Mouse (Mus musculus): Measurements from ENCODE around the gene Rnf10. TPM values are rescaled to one million over a fixed set of nuclear protein-coding genes. Genes with fewer than 3 reads are reported as not detected.
"Not testable (repeated sequence)": the region's sequence is repeated elsewhere in the genome, so short reads cannot be mapped to it uniquely, and the experiment has no call there.

Rnf10 gene
- polyA plus RNA-seq (2016; fragmentation: Nextera tagmentation; extraction: Ambion mirVana): 196 and 208 TPM in 2 replicates

DNA sequence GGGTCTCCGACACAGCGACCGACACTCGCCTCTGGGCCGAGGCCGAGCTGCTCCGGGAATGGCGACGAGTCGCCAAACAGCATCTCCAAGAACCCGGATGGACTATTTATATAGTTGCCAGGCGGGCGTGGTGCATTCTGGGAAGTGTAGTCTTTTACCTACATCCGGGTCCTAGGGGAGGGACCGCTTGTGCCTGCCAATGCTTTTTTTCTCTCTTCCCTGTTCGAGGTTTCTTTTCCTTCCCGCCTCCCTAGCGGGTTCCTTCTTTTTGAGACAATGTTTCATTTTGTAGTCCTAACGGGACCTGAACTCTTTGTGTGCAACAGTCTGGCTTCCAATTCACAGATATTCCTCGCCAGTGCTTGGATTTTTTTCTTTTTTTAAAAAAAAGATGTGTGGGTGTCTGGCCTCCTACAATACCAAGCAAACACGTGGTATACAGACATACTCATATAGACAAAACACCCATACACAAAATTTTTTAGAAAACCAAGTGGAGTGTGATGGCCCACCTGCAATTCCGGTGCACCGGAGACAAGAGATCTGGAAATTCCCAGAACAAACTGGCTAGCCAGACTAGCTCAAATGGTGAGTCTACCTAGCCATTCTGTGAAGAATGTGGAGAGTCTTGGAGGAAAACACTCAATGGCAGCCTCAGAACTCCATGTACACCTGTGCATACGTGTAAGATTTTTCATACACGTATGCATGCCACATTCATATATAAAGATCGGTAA is at the start of gene Rnf10:
TSS of gene Rnf10 (minus strand) at position 87 of the 737 bp plus-strand sequence.
- Histone ChIP-seq H3K27me3 (no peaks in the 10 kb centered on the region), H3K9me3 (no peaks in the 10 kb centered on the region), H3K27ac (replicated peaks) (peak within 1 kb of the TSS; percentile 88), H3K4me3 (peak within 1 kb of the TSS; percentile 99), H3K36me3 (peaks cover 15% of the 10 kb centered on the region; the same call in 1 of the 2 replicates), H3K9ac (replicated peaks) (peak within 1 kb of the TSS; percentile 96), H3K4me2 (replicated peaks) (peak within 1 kb of the TSS; percentile 81), H3K4me1 (peaks cover 40% of the 10 kb centered on the region)
- WGBS: 15% methylated on average over 26 of the region's 26 CpGs
- ATAC-seq (ENCODE audit: low FRiP score, low read depth): peak; percentile 87

DNA sequence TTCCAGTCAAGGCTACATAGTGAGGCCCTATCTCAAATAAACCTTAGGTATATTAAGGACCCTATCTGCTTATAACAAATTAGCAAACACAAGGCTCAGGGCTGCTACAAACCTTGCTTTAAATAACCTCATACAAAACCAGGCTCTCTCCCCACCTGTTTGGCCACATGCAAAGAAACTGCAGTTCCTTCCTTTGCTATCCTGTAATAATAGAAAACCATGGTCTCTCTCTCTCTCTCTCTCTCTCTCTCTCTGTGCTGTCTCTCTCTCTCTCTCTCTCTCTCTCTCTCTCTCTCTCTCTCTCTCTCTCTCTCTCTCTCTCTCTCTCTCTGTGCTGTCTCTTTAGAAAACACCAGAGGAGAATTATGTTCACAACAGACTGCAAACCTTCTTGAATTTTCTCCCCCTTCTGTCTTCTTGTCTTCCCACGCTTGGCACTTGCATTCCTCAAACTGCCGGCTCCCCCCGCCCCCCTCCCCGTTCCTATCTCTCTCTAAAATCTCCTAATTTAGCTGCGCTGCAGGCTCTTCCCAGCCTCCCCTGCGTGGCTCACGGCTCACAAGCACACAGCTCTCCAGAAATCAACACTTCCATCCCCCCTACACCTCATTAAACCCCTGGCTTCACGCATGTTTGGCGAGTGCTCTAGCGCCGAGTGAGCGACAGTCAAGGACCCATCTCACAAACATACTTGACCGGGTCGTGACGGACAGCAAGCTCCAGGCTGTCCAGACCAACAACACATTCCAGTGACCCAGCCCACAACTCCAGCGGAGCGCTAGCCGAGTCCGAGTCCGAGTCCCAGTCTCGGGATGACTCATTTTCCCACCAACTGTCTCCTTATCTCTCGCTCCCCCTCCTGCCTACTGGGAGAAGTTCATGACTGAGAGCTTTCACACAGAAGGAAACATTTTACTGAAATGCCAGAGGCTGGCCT is 46.6 kb upstream of the Rnf10 start:
- no peaks in the 10 kb centered on the region for H3K36me3 ChIP-seq
- peak overlapping the region; percentile 61; the same call in 1 of the 2 replicates for H3K27ac ChIP-seq (replicated peaks)
- peak; percentile 63; the same call in 1 of the 2 replicates for ATAC-seq (ENCODE audit: low FRiP score, low read depth)
- 2% methylated on average over 22 of the region's 22 CpGs for WGBS
- H3K4me1 ChIP-seq: peaks cover 35% of the 10 kb centered on the region
- H3K4me2 ChIP-seq (replicated peaks): peak overlapping the region; percentile 71
- H3K27me3 ChIP-seq: no peaks in the 10 kb centered on the region
- peak overlapping the region; percentile 37 for H3K4me3 ChIP-seq
- peak overlapping the region; percentile 46 for H3K9ac ChIP-seq (replicated peaks)
- H3K9me3 ChIP-seq: no peaks in the 10 kb centered on the region

DNA sequence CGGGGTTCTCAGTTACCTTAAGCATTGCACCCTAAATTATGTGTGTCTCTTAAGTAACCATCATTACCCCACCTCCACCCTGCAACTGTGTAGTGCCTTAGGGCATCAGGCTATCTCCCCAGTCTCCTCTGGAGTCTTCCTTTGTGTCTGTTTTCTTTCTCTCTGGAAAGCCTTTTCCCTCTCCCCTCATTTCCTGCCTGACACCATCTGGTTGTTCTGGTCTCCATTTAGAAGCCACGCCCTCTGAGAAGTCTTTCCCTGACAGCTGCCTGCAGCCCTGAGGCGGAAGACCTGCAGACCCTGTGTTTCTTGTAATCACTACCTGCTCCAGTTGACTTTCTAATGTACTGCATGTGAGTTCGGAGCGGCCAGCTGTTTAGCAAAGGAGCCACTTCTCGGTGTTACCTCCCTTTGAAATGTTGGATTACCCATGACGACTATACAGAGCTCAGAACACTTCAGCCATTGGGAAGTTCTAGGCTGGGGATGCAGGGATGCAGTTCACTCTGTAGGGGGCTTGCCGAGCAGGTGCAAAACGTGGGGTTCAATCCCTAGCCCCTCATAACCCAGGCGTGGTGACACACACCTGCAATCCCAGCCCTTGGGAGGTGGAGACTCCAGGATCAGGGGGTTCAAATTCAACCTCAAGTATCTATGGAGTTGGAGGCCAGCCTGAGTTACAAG is 45.1 kb upstream of the Rnf10 start:
- Histone ChIP-seq H3K4me1 (peaks cover 35% of the 10 kb centered on the region), H3K4me3 (no peak overlapping the region), H3K36me3 (no peaks in the 10 kb centered on the region), H3K9ac (replicated peaks) (0 out of 2 replicates have a peak overlapping the region, but pooled peaks have one; percentile 28), H3K27ac (replicated peaks) (peak overlapping the region; percentile 80), H3K9me3 (no peaks in the 10 kb centered on the region), H3K4me2 (replicated peaks) (peak overlapping the region; percentile 9), H3K27me3 (no peaks in the 10 kb centered on the region)
- ATAC-seq (ENCODE audit: low FRiP score, low read depth): peak; percentile 49
- 5% methylated on average over 10 of the region's 10 CpGs for WGBS

DNA sequence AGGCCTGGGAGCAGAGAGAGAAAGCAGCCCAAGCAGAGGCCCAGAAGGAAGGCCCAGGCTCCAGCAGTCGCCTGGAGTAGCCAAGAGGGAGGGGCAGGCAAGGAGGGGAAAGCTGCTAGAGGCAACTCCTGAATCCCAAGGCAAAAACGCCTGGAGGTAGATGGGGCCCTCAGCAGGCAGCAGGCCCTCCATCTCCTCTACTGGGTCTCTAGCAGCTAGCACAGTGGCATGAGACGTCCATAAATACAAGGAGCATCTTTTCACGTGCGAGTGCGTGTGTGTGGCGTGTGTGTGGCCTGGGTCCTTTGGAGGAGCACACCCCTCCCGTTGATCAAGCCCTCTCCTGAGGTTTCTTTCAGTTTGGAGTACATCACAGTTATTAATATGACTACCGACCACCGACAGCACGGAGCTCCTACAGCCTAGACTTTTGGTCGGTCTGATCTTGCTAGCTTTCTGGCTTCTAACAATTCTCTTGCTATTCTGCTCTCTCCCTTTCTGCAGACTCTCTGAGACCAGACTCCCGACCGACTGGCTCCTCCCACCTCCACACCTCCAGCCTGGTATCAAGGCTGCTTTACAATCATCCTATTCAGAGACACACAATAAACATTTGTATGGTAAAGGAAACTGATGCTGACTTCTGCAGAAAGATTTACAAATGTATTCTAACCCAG is 44.4 kb upstream of the Rnf10 start:
- Histone ChIP-seq H3K27ac (replicated peaks) (peak overlapping the region; percentile 80), H3K9ac (replicated peaks) (peak overlapping the region; percentile 28; the same call in 1 of the 2 replicates), H3K4me3 (no peak overlapping the region), H3K27me3 (no peaks in the 10 kb centered on the region), H3K4me1 (peaks cover 35% of the 10 kb centered on the region), H3K9me3 (no peaks in the 10 kb centered on the region), H3K4me2 (replicated peaks) (peak overlapping the region; percentile 9), H3K36me3 (no peaks in the 10 kb centered on the region)
- WGBS: 8% methylated on average over 14 of the region's 14 CpGs
- ATAC-seq (ENCODE audit: low FRiP score, low read depth): no peak

DNA sequence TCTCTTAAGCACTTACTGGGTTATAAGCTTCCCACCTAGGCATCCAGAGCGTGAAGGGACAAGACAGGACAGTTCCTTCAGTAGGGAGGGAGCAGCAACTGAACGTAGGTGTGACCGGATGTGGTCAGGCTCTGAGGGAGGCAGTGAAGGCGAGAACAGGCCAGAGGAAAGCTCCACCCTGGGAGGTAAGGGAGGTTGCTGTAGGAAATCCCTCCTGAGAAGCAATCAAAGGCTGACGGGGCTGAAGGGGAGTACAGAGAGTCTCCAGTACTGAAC is 40.9 kb upstream of the Rnf10 start:
- H3K4me1 ChIP-seq: peaks cover 22% of the 10 kb centered on the region
- no peak for ATAC-seq (ENCODE audit: low FRiP score, low read depth)
- H3K9ac ChIP-seq (replicated peaks): no peak overlapping the region
- H3K4me2 ChIP-seq (replicated peaks): no peak overlapping the region
- no peak overlapping the region for H3K27ac ChIP-seq (replicated peaks)
- 50% methylated on average over 5 of the region's 5 CpGs for WGBS
- no peak overlapping the region for H3K4me3 ChIP-seq
- H3K36me3 ChIP-seq: no peaks in the 10 kb centered on the region
- H3K27me3 ChIP-seq: no peaks in the 10 kb centered on the region
- no peaks in the 10 kb centered on the region for H3K9me3 ChIP-seq

DNA sequence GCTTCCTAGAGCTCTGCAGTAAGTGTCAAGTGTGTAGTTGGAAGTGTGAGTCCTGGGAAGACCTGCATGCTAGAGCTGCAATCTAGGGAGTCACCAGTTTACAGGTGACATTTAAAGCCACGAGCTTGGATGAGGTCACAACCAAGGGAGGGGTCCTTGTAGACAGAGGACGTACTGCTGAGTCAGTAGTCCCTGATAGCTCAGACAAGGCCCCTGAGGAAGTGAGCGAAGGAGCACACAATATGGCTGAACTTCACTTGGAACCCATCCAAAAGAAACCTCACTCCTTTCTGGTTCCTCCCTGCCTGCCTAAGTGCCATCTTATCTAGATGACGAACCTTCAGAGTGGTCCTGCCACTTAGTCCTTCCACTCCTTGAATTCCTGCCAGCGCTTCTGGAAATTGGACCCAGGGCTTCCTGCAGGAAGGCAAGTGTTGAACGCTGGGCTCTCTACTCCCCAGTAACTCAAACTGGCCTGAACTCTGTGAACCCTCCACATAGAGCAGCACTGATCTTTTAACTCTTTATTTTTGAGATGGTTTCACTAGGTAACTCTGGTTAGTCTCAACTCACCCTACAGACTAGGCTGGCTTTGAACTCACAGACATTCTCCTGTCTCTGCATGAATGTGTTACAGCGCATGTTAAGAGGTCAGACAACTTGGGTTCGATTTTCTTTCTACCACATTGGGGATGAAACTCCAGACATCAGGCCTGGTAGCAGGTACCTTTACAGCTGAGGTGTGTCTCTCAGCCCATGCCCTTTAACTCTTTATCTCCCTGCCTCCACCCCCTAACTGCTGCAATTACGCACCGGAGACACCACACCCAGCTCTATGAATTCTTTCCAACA is 40.3 kb upstream of the Rnf10 start:
- H3K4me3 ChIP-seq: no peak overlapping the region
- ATAC-seq (ENCODE audit: low FRiP score, low read depth): no peak
- H3K4me1 ChIP-seq: peaks cover 17% of the 10 kb centered on the region
- WGBS: 84% methylated on average over 10 of the region's 10 CpGs
- no peak overlapping the region for H3K27ac ChIP-seq (replicated peaks)
- no peaks in the 10 kb centered on the region for H3K27me3 ChIP-seq
- H3K9me3 ChIP-seq: no peaks in the 10 kb centered on the region
- no peak overlapping the region for H3K4me2 ChIP-seq (replicated peaks)
- no peak overlapping the region for H3K9ac ChIP-seq (replicated peaks)
- H3K36me3 ChIP-seq: no peaks in the 10 kb centered on the region

DNA sequence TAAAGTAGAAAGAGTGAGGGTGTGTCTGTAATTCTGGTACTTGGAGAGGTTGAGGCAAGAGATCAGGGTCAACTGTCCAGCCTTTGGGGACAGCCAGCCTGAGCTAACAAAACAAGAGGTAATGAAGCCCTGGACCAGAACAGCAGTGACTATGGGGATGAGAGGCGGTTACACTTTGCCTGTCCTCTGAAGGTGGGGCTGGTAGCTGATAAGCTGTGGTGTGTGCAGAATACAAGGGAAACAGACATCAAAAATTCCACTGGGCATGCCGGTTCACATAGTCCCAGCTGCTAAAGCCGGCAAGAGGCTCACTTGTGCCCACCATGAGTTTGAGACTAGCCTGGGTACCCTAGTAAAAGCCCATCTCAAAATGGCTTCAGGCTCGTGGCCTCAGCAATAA is 39.7 kb upstream of the Rnf10 start:
- H3K4me2 ChIP-seq (replicated peaks): no peak overlapping the region
- no peak for ATAC-seq (ENCODE audit: low FRiP score, low read depth)
- H3K4me1 ChIP-seq: peaks cover 10% of the 10 kb centered on the region
- H3K9ac ChIP-seq (replicated peaks): no peak overlapping the region
- no peak overlapping the region for H3K27ac ChIP-seq (replicated peaks)
- no peak overlapping the region for H3K4me3 ChIP-seq
- H3K27me3 ChIP-seq: no peaks in the 10 kb centered on the region
- H3K36me3 ChIP-seq: no peaks in the 10 kb centered on the region
- no peaks in the 10 kb centered on the region for H3K9me3 ChIP-seq
- WGBS: 82% methylated on average over 4 of the region's 4 CpGs

DNA sequence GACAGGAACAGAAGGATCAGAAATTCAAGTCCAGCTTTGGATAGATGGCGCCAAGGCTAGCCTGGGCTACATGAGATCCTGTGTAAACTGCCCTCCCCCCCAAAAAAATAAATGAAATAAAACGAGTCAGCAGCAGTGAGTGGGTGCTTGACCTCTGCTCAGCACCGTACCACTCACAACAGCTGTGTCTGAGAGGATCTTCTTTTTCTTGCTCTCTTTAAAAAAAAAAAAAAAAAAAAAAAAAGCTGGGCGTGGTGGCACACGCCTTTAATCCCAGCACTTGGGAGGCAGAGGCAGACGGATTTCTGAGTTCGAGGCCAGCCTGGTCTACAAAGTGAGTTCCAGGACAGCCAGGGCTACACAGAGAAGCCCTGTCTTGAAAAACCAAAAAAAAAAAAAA is 29.5 kb upstream of the Rnf10 start:
- H3K4me3 ChIP-seq; H3K9me3 ChIP-seq; ATAC-seq (ENCODE audit: low FRiP score, low read depth); H3K27ac ChIP-seq (replicated peaks); H3K4me2 ChIP-seq (replicated peaks); H3K9ac ChIP-seq (replicated peaks): not testable (repeated sequence)
- 75% methylated on average over 7 of the region's 7 CpGs for WGBS
- peaks cover 24% of the 10 kb centered on the region for H3K4me1 ChIP-seq
- peaks cover 16% of the 10 kb centered on the region for H3K36me3 ChIP-seq
- H3K27me3 ChIP-seq: peaks cover 12% of the 10 kb centered on the region

DNA sequence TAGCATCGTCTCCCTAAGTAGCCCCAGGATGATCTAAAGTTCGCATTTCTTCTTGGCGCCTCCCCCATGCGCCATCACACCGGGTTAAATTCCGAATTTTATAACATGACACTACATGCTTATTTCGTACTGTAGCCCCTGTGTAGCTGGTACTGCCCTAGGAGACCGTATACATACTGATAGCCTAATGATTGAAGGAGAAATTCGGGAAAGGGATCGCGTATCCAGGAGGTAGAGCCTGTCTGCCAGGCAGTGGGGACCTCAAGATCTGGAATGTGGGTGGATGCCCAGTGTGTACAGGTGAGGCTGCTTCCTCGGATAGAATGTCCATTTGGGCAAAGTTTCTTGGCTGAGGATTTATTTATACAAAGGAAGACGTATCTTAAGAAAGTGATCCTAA is 28.9 kb upstream of the Rnf10 start:
- Histone ChIP-seq H3K9me3 (no peaks in the 10 kb centered on the region), H3K4me2 (replicated peaks) (peak overlapping the region; percentile 76), H3K9ac (replicated peaks) (peak overlapping the region; percentile 50; the same call in 1 of the 2 replicates), H3K4me1 (peaks cover 24% of the 10 kb centered on the region), H3K27me3 (peaks cover 12% of the 10 kb centered on the region), H3K36me3 (peaks cover 21% of the 10 kb centered on the region), H3K27ac (replicated peaks) (peak overlapping the region; percentile 52; the same call in 1 of the 2 replicates), H3K4me3 (peak overlapping the region; percentile 91)
- WGBS: 29% methylated on average over 13 of the region's 13 CpGs
- no peak for ATAC-seq (ENCODE audit: low FRiP score, low read depth)

DNA sequence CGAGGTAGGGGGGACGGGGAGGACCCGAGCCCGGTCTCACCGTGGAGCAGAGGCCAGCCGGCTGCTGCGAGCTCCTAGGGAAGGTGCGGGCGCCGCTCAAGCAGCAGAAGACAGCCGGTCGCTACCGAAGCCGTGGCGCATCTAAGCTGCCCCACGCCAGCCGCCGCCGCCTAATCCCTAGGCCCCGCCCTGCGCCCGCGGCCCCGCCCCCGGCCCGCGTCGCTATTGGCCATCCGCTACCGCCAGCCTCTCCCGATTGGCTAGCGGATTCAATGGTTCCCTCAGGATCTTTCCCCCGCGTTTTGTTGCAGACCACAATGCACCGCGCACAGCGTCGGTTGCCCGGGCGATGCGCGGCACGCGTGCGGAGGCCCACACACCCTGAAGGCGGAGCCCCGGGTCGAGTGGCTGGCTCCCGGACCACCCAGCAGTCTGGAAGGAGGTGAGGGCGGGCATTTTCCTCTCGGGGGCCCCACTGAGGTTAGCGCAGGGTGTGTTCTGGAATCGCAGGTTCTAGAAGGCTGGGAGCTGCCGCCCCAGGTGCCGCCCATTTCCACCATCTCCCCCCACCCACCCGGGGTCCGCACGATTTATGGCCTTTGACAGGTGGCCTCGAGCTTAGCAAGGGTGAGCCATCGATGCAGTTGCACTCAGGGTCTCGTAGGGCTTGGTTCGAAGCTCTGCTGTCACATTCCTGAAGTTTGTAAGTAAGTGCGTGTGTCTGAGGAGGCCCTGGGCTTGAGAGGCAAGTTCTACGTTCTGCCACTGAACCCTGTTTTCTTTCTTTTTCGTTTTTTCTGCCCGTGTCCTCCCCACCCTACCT is 28.3 kb upstream of the Rnf10 start, which contains the start of gene Dynll1:
TSS of gene Dynll1 (minus strand) at position 208 of the 823 bp plus-strand sequence.
- ATAC-seq (ENCODE audit: low FRiP score, low read depth): peak; percentile 98
- H3K27me3 ChIP-seq: peaks cover 12% of the 10 kb centered on the region
- H3K36me3 ChIP-seq: peaks cover 27% of the 10 kb centered on the region
- peak within 1 kb of the TSS; percentile 91 for H3K4me3 ChIP-seq
- peak within 1 kb of the TSS; percentile 76 for H3K4me2 ChIP-seq (replicated peaks)
- H3K4me1 ChIP-seq: peaks cover 24% of the 10 kb centered on the region
- H3K9me3 ChIP-seq: no peaks in the 10 kb centered on the region
- under 1% methylated on average over 63 of the region's 66 CpGs for WGBS
- peak within 1 kb of the TSS; percentile 90 for H3K9ac ChIP-seq (replicated peaks)
- H3K27ac ChIP-seq (replicated peaks): peak within 1 kb of the TSS; percentile 94

All from midbrain, embryonic 12.5 days (tissue).